Mouse (Mus musculus): Measurements from ENCODE around the gene Znhit6. TPM values are rescaled to one million over a fixed set of nuclear protein-coding genes. Genes with fewer than 3 reads are reported as not detected.

Znhit6 gene
- polyA plus RNA-seq, 1 experiment = 2.5 TPM

DNA sequence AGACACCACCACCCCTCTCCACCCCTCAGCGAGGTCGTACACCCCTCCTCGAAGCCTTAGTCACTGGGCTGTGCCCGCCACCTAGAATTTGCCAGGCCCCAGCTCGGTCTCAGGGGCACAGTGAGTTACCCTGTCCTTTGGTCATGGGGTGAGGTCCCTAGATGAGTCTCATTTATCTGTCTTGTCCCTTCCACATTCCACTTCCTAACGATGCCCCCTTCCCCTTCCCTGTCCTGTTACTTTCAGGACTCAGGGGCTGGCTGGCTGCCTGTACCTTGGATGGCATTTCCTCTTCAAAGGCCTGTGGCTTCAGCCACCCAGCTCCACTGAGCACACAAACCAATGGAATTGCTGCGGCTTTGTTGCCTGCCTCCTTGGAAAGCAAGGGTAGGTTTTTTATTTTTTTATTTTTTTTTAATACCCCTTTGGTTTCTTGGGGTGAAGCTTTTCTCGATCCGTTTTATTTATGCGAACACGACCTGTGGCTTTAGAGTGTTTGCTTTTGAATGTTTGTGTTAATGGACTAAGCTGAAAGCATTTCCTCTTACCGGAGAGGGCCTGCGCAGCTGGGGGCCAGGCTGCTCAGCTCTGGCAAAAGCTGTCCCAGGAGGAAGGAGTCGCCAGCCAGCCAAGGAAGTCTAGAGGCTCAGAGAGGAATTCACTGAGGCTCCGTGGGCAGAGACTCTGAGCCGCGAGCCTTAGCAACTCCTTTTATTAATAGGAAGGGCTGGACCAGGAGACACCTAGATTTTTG, 38.5 kb downstream of the Znhit6 start:
- no peak overlapping the region for H3K4me3 ChIP-seq (ENCODE audit: control insufficient read depth, insufficient read depth, low read length)
- WGBS = 55% methylated on average over 17 of the region's 17 CpGs
- TF ChIP-seq CTCF (IDR thresholded peaks at IDR 0.05; ENCODE audit: borderline replicate concordance, control insufficient read depth, extremely low read depth, insufficient read depth, low read length, poor library complexity) (no peak), POLR2A (IDR thresholded peaks at IDR 0.05; ENCODE audit: control insufficient read depth, extremely low read depth, insufficient read depth, low read length, poor library complexity) (no peak)
- no peaks in the 10 kb centered on the region; the same call in 1 of the 2 replicates for H3K27me3 ChIP-seq (ENCODE audit: control insufficient read depth, insufficient read depth, low read length)
- no peak for DNase-seq
- no peaks in the 10 kb centered on the region for H3K4me1 ChIP-seq (replicated peaks; ENCODE audit: control insufficient read depth, insufficient read depth, low read length)
- no peaks in the 10 kb centered on the region for H3K36me3 ChIP-seq (ENCODE audit: control insufficient read depth, insufficient read depth, low read length)
- no peak overlapping the region for H3K27ac ChIP-seq (ENCODE audit: control insufficient read depth, insufficient read depth, low read length)

DNA sequence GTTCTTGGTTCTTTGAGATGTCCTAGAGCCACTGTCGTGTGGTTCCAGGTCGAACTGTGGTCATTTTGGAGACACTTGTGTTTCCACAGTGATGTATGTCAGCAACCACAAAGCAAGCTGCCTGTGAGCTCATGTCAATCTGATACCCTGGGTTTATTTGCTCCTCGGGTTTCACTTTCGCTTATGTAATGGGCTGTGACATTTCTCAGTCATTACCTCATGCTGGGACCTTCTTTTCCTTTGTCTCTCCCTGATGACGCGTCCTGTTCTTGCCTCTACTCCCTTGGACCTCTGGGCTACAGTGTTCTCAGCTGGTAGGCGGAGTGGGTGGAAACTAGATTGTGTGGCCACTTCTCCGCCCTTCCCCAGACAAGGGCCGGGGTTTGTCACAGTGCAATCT, 42.3 kb downstream of the Znhit6 start:
- WGBS = 58% methylated on average over 9 of the region's 9 CpGs
- no peak overlapping the region for H3K27ac ChIP-seq (ENCODE audit: control insufficient read depth, insufficient read depth, low read length)
- H3K36me3 ChIP-seq (ENCODE audit: control insufficient read depth, insufficient read depth, low read length) = no peaks in the 10 kb centered on the region
- no peak overlapping the region for H3K4me3 ChIP-seq (ENCODE audit: control insufficient read depth, insufficient read depth, low read length)
- no peaks in the 10 kb centered on the region; the same call in 1 of the 2 replicates for H3K27me3 ChIP-seq (ENCODE audit: control insufficient read depth, insufficient read depth, low read length)
- H3K4me1 ChIP-seq (replicated peaks; ENCODE audit: control insufficient read depth, insufficient read depth, low read length) = no peaks in the 10 kb centered on the region
- no peak for TF ChIP-seq POLR2A (IDR thresholded peaks at IDR 0.05; ENCODE audit: control insufficient read depth, extremely low read depth, insufficient read depth, low read length, poor library complexity)
- TF ChIP-seq CTCF (IDR thresholded peaks at IDR 0.05; ENCODE audit: borderline replicate concordance, control insufficient read depth, extremely low read depth, insufficient read depth, low read length, poor library complexity) = no peak
- no peak for DNase-seq

DNA sequence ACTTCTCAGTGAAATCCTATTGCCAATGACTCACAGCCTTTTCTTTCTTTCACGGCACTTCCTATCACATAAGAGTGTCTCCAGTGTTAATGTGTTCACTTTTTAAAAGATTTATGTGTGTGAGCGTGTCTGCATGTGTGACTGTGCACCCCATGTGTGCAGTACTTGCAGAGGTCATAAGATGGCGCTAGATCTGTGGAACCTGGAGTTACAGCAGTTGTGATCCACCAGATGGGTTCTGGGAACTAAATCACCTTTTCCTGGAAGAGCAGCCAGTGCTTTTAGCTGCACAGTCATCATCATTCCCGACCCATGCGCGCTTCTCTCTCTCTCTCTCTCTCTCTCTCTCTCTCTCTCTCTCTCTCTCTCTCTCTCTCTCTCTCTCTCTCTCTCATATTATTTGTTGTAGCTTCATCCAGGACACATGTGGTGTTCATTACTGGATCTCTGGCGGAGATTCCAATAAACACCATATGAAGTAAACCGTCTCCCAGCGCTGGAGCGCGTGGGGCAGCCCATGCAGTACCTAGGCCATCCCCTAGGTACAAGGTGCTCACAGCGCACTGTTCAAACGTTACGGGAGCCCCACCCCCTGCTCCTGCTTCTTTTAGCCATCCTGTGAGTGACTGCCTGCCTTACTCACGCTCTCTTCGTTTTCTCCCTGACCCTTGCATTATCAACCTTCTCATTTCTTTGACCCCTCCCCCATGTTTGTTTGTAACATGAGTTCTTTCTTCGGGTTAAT, 43.8 kb downstream of the Znhit6 start:
- Histone ChIP-seq H3K4me3 (ENCODE audit: control insufficient read depth, insufficient read depth, low read length) (no peak overlapping the region), H3K27me3 (ENCODE audit: control insufficient read depth, insufficient read depth, low read length) (no peaks in the 10 kb centered on the region; the same call in 1 of the 2 replicates), H3K27ac (ENCODE audit: control insufficient read depth, insufficient read depth, low read length) (no peak overlapping the region), H3K4me1 (replicated peaks; ENCODE audit: control insufficient read depth, insufficient read depth, low read length) (no peaks in the 10 kb centered on the region), H3K36me3 (ENCODE audit: control insufficient read depth, insufficient read depth, low read length) (no peaks in the 10 kb centered on the region)
- WGBS = 93% methylated on average over 17 of the region's 17 CpGs
- TF ChIP-seq CTCF (IDR thresholded peaks at IDR 0.05; ENCODE audit: borderline replicate concordance, control insufficient read depth, extremely low read depth, insufficient read depth, low read length, poor library complexity) (no peak), POLR2A (IDR thresholded peaks at IDR 0.05; ENCODE audit: control insufficient read depth, extremely low read depth, insufficient read depth, low read length, poor library complexity) (no peak)
- no peak for DNase-seq

DNA sequence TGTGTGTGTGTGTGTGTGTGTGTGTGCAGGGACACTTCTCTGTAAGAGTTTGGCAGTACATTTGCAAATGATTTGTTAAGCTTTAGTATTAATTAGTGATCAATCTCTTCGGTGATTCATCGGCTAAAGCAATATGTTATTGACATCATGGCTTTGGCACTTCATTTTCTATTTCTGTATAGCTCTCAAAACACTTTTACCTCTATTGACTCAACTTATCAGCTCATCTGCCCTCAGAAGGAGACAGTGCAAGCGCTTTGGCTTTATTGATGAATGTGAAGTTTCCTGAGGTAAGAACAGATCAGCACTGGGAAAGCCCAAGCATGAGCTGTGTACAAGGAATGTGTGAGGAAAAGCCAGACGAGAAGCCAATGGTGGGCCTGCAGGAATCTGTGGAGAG, 45.2 kb downstream of the Znhit6 start:
- Histone ChIP-seq H3K27me3 (ENCODE audit: control insufficient read depth, insufficient read depth, low read length) (no peaks in the 10 kb centered on the region; the same call in 1 of the 2 replicates), H3K4me1 (replicated peaks; ENCODE audit: control insufficient read depth, insufficient read depth, low read length) (no peaks in the 10 kb centered on the region), H3K27ac (ENCODE audit: control insufficient read depth, insufficient read depth, low read length) (no peak overlapping the region), H3K4me3 (ENCODE audit: control insufficient read depth, insufficient read depth, low read length) (no peak overlapping the region), H3K36me3 (ENCODE audit: control insufficient read depth, insufficient read depth, low read length) (no peaks in the 10 kb centered on the region)
- WGBS = 93% methylated on average over 4 of the region's 4 CpGs
- no peak for TF ChIP-seq CTCF (IDR thresholded peaks at IDR 0.05; ENCODE audit: borderline replicate concordance, control insufficient read depth, extremely low read depth, insufficient read depth, low read length, poor library complexity)
- TF ChIP-seq POLR2A (IDR thresholded peaks at IDR 0.05; ENCODE audit: control insufficient read depth, extremely low read depth, insufficient read depth, low read length, poor library complexity) = no peak
- DNase-seq = no peak

DNA sequence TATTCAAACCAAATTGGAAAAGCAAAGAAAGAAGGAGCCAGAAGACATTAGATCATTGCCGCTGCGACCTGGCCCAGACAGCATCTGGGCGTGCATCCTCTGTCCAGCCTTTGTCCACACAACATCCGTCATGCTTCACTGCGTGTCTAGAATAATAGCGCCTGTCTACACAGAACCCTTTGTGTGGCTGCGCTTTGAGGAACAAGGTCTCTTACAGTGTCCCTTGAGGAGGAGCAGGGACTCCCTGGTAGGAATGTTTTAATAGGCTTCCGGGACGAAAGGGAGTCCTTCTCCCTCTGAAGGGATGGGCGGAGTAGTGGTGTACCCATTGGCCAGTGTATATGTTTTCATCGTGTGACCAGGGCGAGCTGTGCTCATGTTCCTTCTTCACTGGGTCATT, 47.0 kb downstream of the Znhit6 start:
- no peaks in the 10 kb centered on the region for H3K4me1 ChIP-seq (replicated peaks; ENCODE audit: control insufficient read depth, insufficient read depth, low read length)
- no peak for TF ChIP-seq POLR2A (IDR thresholded peaks at IDR 0.05; ENCODE audit: control insufficient read depth, extremely low read depth, insufficient read depth, low read length, poor library complexity)
- no peak for TF ChIP-seq CTCF (IDR thresholded peaks at IDR 0.05; ENCODE audit: borderline replicate concordance, control insufficient read depth, extremely low read depth, insufficient read depth, low read length, poor library complexity)
- DNase-seq = no peak
- H3K36me3 ChIP-seq (ENCODE audit: control insufficient read depth, insufficient read depth, low read length) = no peaks in the 10 kb centered on the region
- H3K27ac ChIP-seq (ENCODE audit: control insufficient read depth, insufficient read depth, low read length) = no peak overlapping the region
- H3K4me3 ChIP-seq (ENCODE audit: control insufficient read depth, insufficient read depth, low read length) = no peak overlapping the region
- no peaks in the 10 kb centered on the region; the same call in 1 of the 2 replicates for H3K27me3 ChIP-seq (ENCODE audit: control insufficient read depth, insufficient read depth, low read length)
- WGBS = 90% methylated on average over 12 of the region's 12 CpGs

DNA sequence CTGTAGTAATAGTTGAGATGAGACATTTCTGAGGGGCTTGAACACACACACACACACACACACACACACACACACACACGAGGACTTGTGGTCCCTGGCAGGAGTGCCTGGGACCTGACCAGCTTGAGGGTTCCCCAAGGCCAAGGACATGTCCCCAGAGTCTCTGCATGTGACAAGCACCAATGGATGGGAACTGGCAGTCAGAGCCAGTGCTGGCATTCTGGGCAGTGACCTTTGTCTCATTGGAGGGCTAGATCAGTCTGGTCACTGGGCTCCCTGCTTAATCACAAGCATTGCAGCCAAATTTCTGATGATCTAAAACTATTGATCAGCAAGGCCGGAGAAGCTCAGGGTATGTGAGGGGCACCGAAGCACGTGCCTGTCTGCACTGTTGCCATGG, 48.8 kb downstream of the Znhit6 start:
- H3K4me1 ChIP-seq (replicated peaks; ENCODE audit: control insufficient read depth, insufficient read depth, low read length) = no peaks in the 10 kb centered on the region
- H3K27ac ChIP-seq (ENCODE audit: control insufficient read depth, insufficient read depth, low read length) = no peak overlapping the region
- no peak overlapping the region for H3K4me3 ChIP-seq (ENCODE audit: control insufficient read depth, insufficient read depth, low read length)
- H3K36me3 ChIP-seq (ENCODE audit: control insufficient read depth, insufficient read depth, low read length) = no peaks in the 10 kb centered on the region
- H3K27me3 ChIP-seq (ENCODE audit: control insufficient read depth, insufficient read depth, low read length) = no peaks in the 10 kb centered on the region
- DNase-seq = no peak
- TF ChIP-seq CTCF (IDR thresholded peaks at IDR 0.05; ENCODE audit: borderline replicate concordance, control insufficient read depth, extremely low read depth, insufficient read depth, low read length, poor library complexity) = no peak
- no peak for TF ChIP-seq POLR2A (IDR thresholded peaks at IDR 0.05; ENCODE audit: control insufficient read depth, extremely low read depth, insufficient read depth, low read length, poor library complexity)
- WGBS = 86% methylated on average over 4 of the region's 4 CpGs
